11 mouse cellular contexts compared by ENCODE assay signal in the genomic region with DNA sequence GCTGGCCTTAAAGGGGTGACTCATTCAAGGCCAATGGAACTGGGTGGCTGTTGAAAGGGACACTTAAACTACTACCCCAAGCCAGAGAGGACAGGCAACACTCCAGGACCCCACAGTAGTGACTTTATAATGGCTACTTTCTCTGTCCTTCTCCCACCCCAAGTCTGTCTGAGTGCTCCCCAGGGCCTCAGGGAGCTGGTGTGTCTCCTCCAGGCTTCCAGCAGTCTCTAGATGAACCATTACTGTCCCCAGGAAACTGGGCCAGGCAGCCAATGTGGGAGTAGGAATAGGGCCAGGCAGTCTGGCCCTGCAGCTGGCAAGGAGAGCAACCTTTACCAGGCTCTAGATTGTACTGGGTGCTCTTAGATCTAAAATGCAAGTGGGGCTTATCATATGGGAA. TPM values are rescaled to one million over a fixed set of nuclear protein-coding genes. Genes with fewer than 3 reads are reported as not detected.
DNase-seq lines count a peak whose midpoint lies in the region; ATAC-seq and TF ChIP-seq lines count a peak whose summit lies in the region.
"Had no signal": no experiment of that assay in that cellular context is flagged by ENCODE, and none has a peak within 500 bp of the region (broad histone marks: within the 10 kb centered on the region; RNA-seq: fewer than 3 reads in every experiment).

No protein-coding gene starts in this region.

- H3K9me3 ChIP-seq in hindbrain, embryonic 12.5 days (replicated peaks): no peaks in the 10 kb centered on the region
- H3K9me3 ChIP-seq in hindbrain, embryonic 13.5 days: no peaks in the 10 kb centered on the region
- no peaks in the 10 kb centered on the region for H3K9me3 ChIP-seq in midbrain, embryonic 10.5 days (replicated peaks)
- no peaks in the 10 kb centered on the region for H3K9me3 ChIP-seq in midbrain, embryonic 13.5 days
- no peaks in the 10 kb centered on the region for H3K9me3 ChIP-seq in heart, embryonic 15.5 days (replicated peaks)
- no peaks in the 10 kb centered on the region for H3K9me3 ChIP-seq in stomach, postnatal 0 days (ENCODE audit: control insufficient read depth, low read length)

- no peak for TF ChIP-seq EP300 in stomach, postnatal 0 days (optimal IDR thresholded peaks at IDR 0.05)

- H3K4me2 ChIP-seq in hindbrain, embryonic 12.5 days (replicated peaks): no peak overlapping the region
- H3K4me2 ChIP-seq in hindbrain, embryonic 13.5 days: no peak overlapping the region
- H3K4me2 ChIP-seq in midbrain, embryonic 13.5 days (replicated peaks): no peak overlapping the region
- H3K4me2 ChIP-seq in heart, embryonic 15.5 days: no peak overlapping the region
- H3K4me2 ChIP-seq in stomach, postnatal 0 days (replicated peaks; ENCODE audit: low read depth): no peak overlapping the region

- TF ChIP-seq CTCF in stomach, postnatal 0 days (IDR thresholded peaks at IDR 0.05; ENCODE audit: low read depth): no peak

- H3K27ac ChIP-seq in hindbrain, embryonic 12.5 days: peak overlapping the region; percentile 57; the same call in 1 of the 2 replicates
- H3K27ac ChIP-seq in hindbrain, embryonic 13.5 days: no peak overlapping the region
- peak overlapping the region; percentile 76; the same call in 1 of the 2 replicates for H3K27ac ChIP-seq in midbrain, embryonic 10.5 days (replicated peaks)
- H3K27ac ChIP-seq in midbrain, embryonic 13.5 days: no peak overlapping the region
- H3K27ac ChIP-seq in heart, embryonic 15.5 days: peak overlapping the region; percentile 77
- H3K27ac ChIP-seq in stomach, postnatal 0 days (replicated peaks): peak overlapping the region; percentile 85

- no peak for DNase-seq in midbrain, embryonic 10.5 days (ENCODE audit: low spot score)
- no peak for DNase-seq in stomach, postnatal 0 days (ENCODE audit: low spot score)
- DNase-seq in cerebellum, postnatal 25 days: no peak
- DNase-seq in frontal cortex, postnatal 36 days (ENCODE audit: low spot score in 2 of 2): no peak
- DNase-seq: cerebellum, adult 11 months; spleen, adult 18-20 months had no signal

- ATAC-seq in hindbrain, embryonic 12.5 days (ENCODE audit: low FRiP score): no peak
- no peak for ATAC-seq in hindbrain, embryonic 13.5 days (ENCODE audit: low FRiP score)
- no peak for ATAC-seq in midbrain, embryonic 13.5 days
- no peak for ATAC-seq in heart, embryonic 15.5 days (replicated peaks; ENCODE audit: insufficient number of reproducible peaks, insufficient read depth, low FRiP score, low read depth)
- ATAC-seq in stomach, postnatal 0 days (ENCODE audit: low FRiP score, low TSS enrichment): no peak

- no peaks in the 10 kb centered on the region for H3K36me3 ChIP-seq in hindbrain, embryonic 12.5 days
- H3K36me3 ChIP-seq in hindbrain, embryonic 13.5 days: no peaks in the 10 kb centered on the region
- no peaks in the 10 kb centered on the region for H3K36me3 ChIP-seq in midbrain, embryonic 10.5 days
- no peaks in the 10 kb centered on the region for H3K36me3 ChIP-seq in midbrain, embryonic 13.5 days
- no peaks in the 10 kb centered on the region for H3K36me3 ChIP-seq in heart, embryonic 15.5 days
- no peaks in the 10 kb centered on the region for H3K36me3 ChIP-seq in stomach, postnatal 0 days (ENCODE audit: control insufficient read depth, insufficient read depth, low read length)

- H3K27me3 ChIP-seq in hindbrain, embryonic 12.5 days: no peaks in the 10 kb centered on the region
- 0 out of 2 replicates have a peak, but pooled peaks cover 4% of the 10 kb centered on the region for H3K27me3 ChIP-seq in hindbrain, embryonic 13.5 days
- H3K27me3 ChIP-seq in midbrain, embryonic 10.5 days (ENCODE audit: low read depth, poor library complexity, severe bottlenecking): no peaks in the 10 kb centered on the region
- no peaks in the 10 kb centered on the region for H3K27me3 ChIP-seq in midbrain, embryonic 13.5 days
- H3K27me3 ChIP-seq in heart, embryonic 15.5 days: no peaks in the 10 kb centered on the region
- H3K27me3 ChIP-seq in stomach, postnatal 0 days (ENCODE audit: control insufficient read depth, insufficient read depth, low read length): no peaks in the 10 kb centered on the region

- H3K9ac ChIP-seq in hindbrain, embryonic 12.5 days: 0 out of 2 replicates have a peak overlapping the region, but pooled peaks have one; percentile 8
- no peak overlapping the region for H3K9ac ChIP-seq in hindbrain, embryonic 13.5 days
- H3K9ac ChIP-seq in midbrain, embryonic 13.5 days (replicated peaks): no peak overlapping the region
- no peak overlapping the region for H3K9ac ChIP-seq in heart, embryonic 15.5 days
- no peak overlapping the region for H3K9ac ChIP-seq in stomach, postnatal 0 days (ENCODE audit: low read length)

- no peak overlapping the region for H3K4me3 ChIP-seq in hindbrain, embryonic 12.5 days
- H3K4me3 ChIP-seq in hindbrain, embryonic 13.5 days: no peak overlapping the region
- no peak overlapping the region for H3K4me3 ChIP-seq in midbrain, embryonic 10.5 days
- no peak overlapping the region for H3K4me3 ChIP-seq in midbrain, embryonic 13.5 days (replicated peaks)
- H3K4me3 ChIP-seq in heart, embryonic 15.5 days: no peak overlapping the region
- no peak overlapping the region for H3K4me3 ChIP-seq in stomach, postnatal 0 days (ENCODE audit: low read depth, low read length)
- H3K4me3 ChIP-seq: erythroblast, embryonic 14.5 days had no signal

- H3K4me1 ChIP-seq in hindbrain, embryonic 12.5 days: peaks cover 7% of the 10 kb centered on the region
- peaks cover 8% of the 10 kb centered on the region for H3K4me1 ChIP-seq in hindbrain, embryonic 13.5 days (replicated peaks)
- peaks cover 10% of the 10 kb centered on the region for H3K4me1 ChIP-seq in midbrain, embryonic 10.5 days
- peaks cover 7% of the 10 kb centered on the region; the same call in 1 of the 2 replicates for H3K4me1 ChIP-seq in midbrain, embryonic 13.5 days (replicated peaks)
- peaks cover 19% of the 10 kb centered on the region for H3K4me1 ChIP-seq in heart, embryonic 15.5 days (replicated peaks)
- no peaks in the 10 kb centered on the region for H3K4me1 ChIP-seq in stomach, postnatal 0 days (replicated peaks; ENCODE audit: control insufficient read depth, insufficient read depth)

RNA-seq across cellular contexts. Expression of gene Cops8, which starts 49.0 kb away (rescaled TPM):
- 168 and 182 TPM in 2 replicates for polyA plus RNA-seq in hindbrain, embryonic 12.5 days (2016; fragmentation: Nextera tagmentation; extraction: Ambion mirVana)
- polyA plus RNA-seq in hindbrain, embryonic 13.5 days (2015; fragmentation: Nextera tagmentation; extraction: Ambion mirVana): 164 and 178 TPM in 2 replicates
- polyA plus RNA-seq in midbrain, embryonic 10.5 days (2016; fragmentation: Nextera tagmentation; extraction: Ambion mirVana): 183 and 199 TPM in 2 replicates
- polyA plus RNA-seq in midbrain, embryonic 13.5 days (2015; fragmentation: Nextera tagmentation; extraction: Ambion mirVana): 180 and 185 TPM in 2 replicates
- polyA plus RNA-seq in heart, embryonic 15.5 days (2015; fragmentation: Nextera tagmentation; extraction: Ambion mirVana): 104 and 117 TPM in 2 replicates
- polyA plus RNA-seq in stomach, postnatal 0 days (2015; fragmentation: Nextera tagmentation; extraction: Ambion mirVana): 65.7 and 71.0 TPM in 2 replicates

Comparison
In these comparisons a context has a peak if more than half of its experiments do, and no peak if none do; other contexts are left out.
1. H3K27ac ChIP-seq: peak in hindbrain, embryonic 12.5 days (single experiment), midbrain, embryonic 10.5 days (single experiment), heart, embryonic 15.5 days (single experiment) and stomach, postnatal 0 days (single experiment); none in hindbrain, embryonic 13.5 days (single experiment) and midbrain, embryonic 13.5 days (single experiment).